Mouse (Mus musculus) right cerebral cortex, postnatal 4 days (tissue): ENCODE results near the gene Vmn1r124.
"Not testable (repeated sequence)": the region's sequence is repeated elsewhere in the genome, so short reads cannot be mapped to it uniquely, and the experiment has no call there.

Experiments
- DNase-seq: peaks from one replicate; pipeline ENCODE4 v3.0.0-alpha.2; 2022

The Vmn1r124 gene

GRCm38 (mm10) chr7:21260517-21260916, at the start of gene Vmn1r124:
Gene Vmn1r124, minus strand, starts transcription at chr7:21260617.
- DNase-seq: not testable (repeated sequence)

GRCm38 (mm10) chr7:21301367-21301766, 41.0 kb upstream of the Vmn1r124 start, which contains the start of gene Vmn1r126:
Gene Vmn1r126, minus strand, starts transcription at chr7:21301467.
- not testable (repeated sequence) for DNase-seq

GRCm38 (mm10) chr7:21271879-21272278, 11.5 kb upstream of the Vmn1r124 start, which contains the start of gene Vmn1r125:
Gene Vmn1r125, plus strand, starts transcription at chr7:21272179.
- DNase-seq: not testable (repeated sequence)
